Mouse (Mus musculus): ENCODE results near the gene Nlrx1.

DNA sequence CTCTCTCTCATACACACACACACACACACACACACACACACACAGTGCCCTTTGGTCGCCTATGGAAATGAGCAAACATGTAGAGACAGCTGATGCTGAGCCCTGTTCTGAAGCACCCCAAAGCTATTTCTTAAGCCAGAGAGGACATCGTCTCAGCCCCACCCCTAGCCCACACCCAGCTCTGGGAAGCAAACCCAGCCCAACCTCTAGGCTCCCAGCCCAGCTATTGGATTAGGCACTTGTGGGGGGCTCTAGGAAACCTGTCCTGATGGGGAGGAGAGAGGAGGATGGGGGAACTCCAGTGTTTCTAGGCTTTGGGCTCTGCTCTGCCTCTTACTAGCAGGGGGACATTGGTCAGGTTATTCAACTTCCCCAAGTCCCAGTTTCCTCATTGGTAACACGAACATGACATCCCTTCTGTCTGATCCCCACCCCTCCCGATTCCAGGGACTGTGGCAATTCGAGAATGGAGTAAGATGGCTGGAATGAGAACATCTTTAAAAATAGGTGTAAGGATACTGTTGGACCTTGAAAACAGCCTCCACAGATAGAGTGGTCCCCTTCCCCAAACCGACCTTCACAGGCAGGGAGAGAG is 18.0 kb upstream of the Nlrx1 start:
- TF ChIP-seq NELFE (IDR thresholded peaks at IDR 0.05; ENCODE audit: low read depth, low read length): no peak
- TF ChIP-seq POLR2A (IDR thresholded peaks at IDR 0.05; ENCODE audit: low read depth, low read length): no peak
- TF ChIP-seq CTCF (conservative IDR thresholded peaks at IDR 0.05 in 1 of 2, IDR thresholded peaks at IDR 0.05 in 1 of 2; ENCODE audit: low read depth in 2 of 2, low read length in 2 of 2): no peak
- TF ChIP-seq ZKSCAN1 (IDR thresholded peaks at IDR 0.05; ENCODE audit: borderline replicate concordance, low read depth, low read length): no peak
- no peak for TF ChIP-seq IRF4 (IDR thresholded peaks at IDR 0.05; ENCODE audit: low read depth, low read length)
- no peak for TF ChIP-seq MXI1 (IDR thresholded peaks at IDR 0.05; ENCODE audit: low read depth, low read length)
- TF ChIP-seq EP300 (IDR thresholded peaks at IDR 0.05; ENCODE audit: low read length): no peak
- TF ChIP-seq NRF1 (IDR thresholded peaks at IDR 0.05; ENCODE audit: low read depth, low read length): no peak

All from CH12.LX (cell line).